Mouse (Mus musculus): ENCODE results near the gene Scd2. TPM values are rescaled to one million over a fixed set of nuclear protein-coding genes. Genes with fewer than 3 reads are reported as not detected.

The Scd2 gene
- polyA plus RNA-seq, 1 experiment: 20.5 TPM

GRCm38 (mm10) chr19:44292083-44292482 is 1.4 kb upstream of the Scd2 start:
- Histone ChIP-seq H3K36me3 (ENCODE audit: control insufficient read depth, insufficient read depth, low read length) (peaks cover 6% of the 10 kb centered on the region; the same call in 1 of the 2 replicates), H3K27me3 (ENCODE audit: control insufficient read depth, insufficient read depth, low read length) (no peaks in the 10 kb centered on the region), H3K4me1 (ENCODE audit: control insufficient read depth, insufficient read depth, insufficient read length, low read length) (peaks cover 18% of the 10 kb centered on the region; the same call in 1 of the 2 replicates), H3K4me3 (ENCODE audit: low read depth, low read length) (no peak overlapping the region), H3K27ac (ENCODE audit: insufficient read depth, low read depth, low read length) (no peak overlapping the region)
- no peak for TF ChIP-seq POLR2A (IDR thresholded peaks at IDR 0.05; ENCODE audit: low read depth, low read length)
- TF ChIP-seq CTCF (IDR thresholded peaks at IDR 0.05; ENCODE audit: extremely low read depth, insufficient read length, insufficient replicate concordance, low read depth, low read length): no peak
- WGBS: 84% methylated on average over 2 of the region's 2 CpGs

DNA sequence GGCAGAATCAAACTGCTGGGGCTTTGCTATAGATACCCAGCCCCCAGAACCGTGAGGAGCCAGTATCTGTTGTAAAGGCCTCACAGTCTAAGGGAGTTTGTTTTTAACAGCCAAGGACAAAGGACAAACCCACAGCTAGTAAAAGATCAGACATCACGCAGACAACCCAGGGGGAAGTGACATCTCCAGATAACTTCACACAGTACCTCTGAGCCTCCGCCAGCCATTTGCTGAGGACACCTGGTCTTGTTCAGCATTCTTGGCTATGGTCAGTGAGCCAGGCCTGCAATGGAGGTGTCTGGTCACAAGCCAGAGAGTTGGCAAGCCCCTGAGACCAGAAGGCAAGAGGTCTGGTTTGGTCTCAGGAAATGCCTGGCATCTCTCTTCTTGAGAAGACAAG is 991 bp upstream of the Scd2 start:
- H3K27me3 ChIP-seq (ENCODE audit: control insufficient read depth, insufficient read depth, low read length): no peaks in the 10 kb centered on the region
- H3K27ac ChIP-seq (ENCODE audit: insufficient read depth, low read depth, low read length): no peak overlapping the region
- peaks cover 19% of the 10 kb centered on the region; the same call in 1 of the 2 replicates for H3K4me1 ChIP-seq (ENCODE audit: control insufficient read depth, insufficient read depth, insufficient read length, low read length)
- 65% methylated on average over 3 of the region's 3 CpGs for WGBS
- H3K36me3 ChIP-seq (ENCODE audit: control insufficient read depth, insufficient read depth, low read length): peaks cover 6% of the 10 kb centered on the region; the same call in 1 of the 2 replicates
- no peak overlapping the region for H3K4me3 ChIP-seq (ENCODE audit: low read depth, low read length)
- TF ChIP-seq POLR2A (IDR thresholded peaks at IDR 0.05; ENCODE audit: low read depth, low read length) (no peak), CTCF (IDR thresholded peaks at IDR 0.05; ENCODE audit: extremely low read depth, insufficient read length, insufficient replicate concordance, low read depth, low read length) (no peak)

- peaks cover 27% of the 10 kb centered on the region for H3K4me1 ChIP-seq (ENCODE audit: control insufficient read depth, insufficient read depth, insufficient read length, low read length)
Measured at GRCm38 (mm10) chr19:44293769-44294551, 486 bp downstream of the Scd2 start.

DNA sequence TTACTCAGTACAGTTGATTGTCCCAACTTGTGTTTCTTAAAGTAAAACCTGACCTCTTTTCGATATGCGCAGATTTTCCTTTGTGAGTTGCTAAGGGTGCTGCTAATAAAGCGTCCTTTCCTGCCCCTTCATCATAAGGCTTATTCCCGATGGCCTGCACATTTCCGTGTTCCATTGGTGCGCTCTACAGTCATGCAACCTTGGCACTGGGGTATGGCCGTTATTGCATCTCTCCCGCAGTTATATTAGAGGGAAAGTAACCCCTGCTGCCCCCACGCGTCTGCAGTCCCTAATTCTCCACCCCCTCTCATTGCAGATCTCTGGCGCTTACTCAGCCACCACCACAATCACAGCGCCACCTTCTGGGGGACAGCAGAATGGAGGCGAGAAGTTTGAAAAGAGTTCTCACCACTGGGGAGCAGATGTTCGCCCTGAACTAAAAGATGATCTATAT is 1.1 kb downstream of the Scd2 start:
- Histone ChIP-seq H3K27ac (ENCODE audit: insufficient read depth, low read depth, low read length) (peak overlapping the region; percentile 71), H3K36me3 (ENCODE audit: control insufficient read depth, insufficient read depth, low read length) (peaks cover 19% of the 10 kb centered on the region), H3K27me3 (ENCODE audit: control insufficient read depth, insufficient read depth, low read length) (no peaks in the 10 kb centered on the region), H3K4me1 (ENCODE audit: control insufficient read depth, insufficient read depth, insufficient read length, low read length) (peaks cover 30% of the 10 kb centered on the region), H3K4me3 (ENCODE audit: low read depth, low read length) (peak overlapping the region; percentile 77)
- TF ChIP-seq CTCF (IDR thresholded peaks at IDR 0.05; ENCODE audit: extremely low read depth, insufficient read length, insufficient replicate concordance, low read depth, low read length): peak; percentile 96
- peak; percentile 33; the same call in 1 of the 2 replicates for TF ChIP-seq POLR2A (IDR thresholded peaks at IDR 0.05; ENCODE audit: low read depth, low read length)
- WGBS: 0% methylated on average over 14 of the region's 14 CpGs

More at GRCm38 (mm10) chr19:44293769-44294551, 486 bp downstream of the Scd2 start:
- WGBS: under 1% methylated on average over 30 of the region's 31 CpGs
- Histone ChIP-seq H3K27ac (ENCODE audit: insufficient read depth, low read depth, low read length) (peak overlapping the region; percentile 71), H3K27me3 (ENCODE audit: control insufficient read depth, insufficient read depth, low read length) (no peaks in the 10 kb centered on the region), H3K4me3 (ENCODE audit: low read depth, low read length) (peak overlapping the region; percentile 77), H3K36me3 (ENCODE audit: control insufficient read depth, insufficient read depth, low read length) (peaks cover 15% of the 10 kb centered on the region)
- TF ChIP-seq CTCF (IDR thresholded peaks at IDR 0.05; ENCODE audit: extremely low read depth, insufficient read length, insufficient replicate concordance, low read depth, low read length) (no peak), POLR2A (IDR thresholded peaks at IDR 0.05; ENCODE audit: low read depth, low read length) (peak; percentile 68; the same call in 1 of the 2 replicates)

DNA sequence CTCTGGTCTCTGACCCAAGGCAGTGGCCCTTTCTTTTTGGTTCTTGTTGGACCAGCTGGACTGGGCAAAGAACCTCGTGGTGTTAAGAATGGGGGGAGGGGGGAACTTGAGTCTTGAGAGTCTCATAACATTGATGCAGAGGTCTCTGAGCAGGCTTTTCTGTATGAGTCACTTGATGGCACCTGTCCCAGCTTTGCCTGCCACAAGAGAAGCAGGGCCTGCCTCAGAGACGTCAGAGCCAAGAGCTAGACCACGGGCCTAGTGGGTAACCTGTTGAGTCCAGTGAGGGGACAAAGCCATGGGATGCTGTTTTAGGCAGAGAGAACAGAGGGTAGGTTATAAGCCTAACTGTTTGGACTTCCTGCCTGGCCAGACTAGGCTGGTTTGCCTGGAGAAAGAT is 1.8 kb downstream of the Scd2 start:
- H3K4me3 ChIP-seq (ENCODE audit: low read depth, low read length): peak overlapping the region; percentile 77
- peaks cover 25% of the 10 kb centered on the region for H3K36me3 ChIP-seq (ENCODE audit: control insufficient read depth, insufficient read depth, low read length)
- 5% methylated on average over 3 of the region's 3 CpGs for WGBS
- TF ChIP-seq CTCF (IDR thresholded peaks at IDR 0.05; ENCODE audit: extremely low read depth, insufficient read length, insufficient replicate concordance, low read depth, low read length): no peak
- no peak for TF ChIP-seq POLR2A (IDR thresholded peaks at IDR 0.05; ENCODE audit: low read depth, low read length)
- H3K4me1 ChIP-seq (ENCODE audit: control insufficient read depth, insufficient read depth, insufficient read length, low read length): peaks cover 30% of the 10 kb centered on the region
- no peak overlapping the region for H3K27ac ChIP-seq (ENCODE audit: insufficient read depth, low read depth, low read length)
- H3K27me3 ChIP-seq (ENCODE audit: control insufficient read depth, insufficient read depth, low read length): no peaks in the 10 kb centered on the region

- peaks cover 30% of the 10 kb centered on the region for H3K4me1 ChIP-seq (ENCODE audit: control insufficient read depth, insufficient read depth, insufficient read length, low read length)
- H3K36me3 ChIP-seq (ENCODE audit: control insufficient read depth, insufficient read depth, low read length): peaks cover 30% of the 10 kb centered on the region
- 0 out of 2 replicates have a peak overlapping the region, but pooled peaks have one; percentile 4 for H3K27ac ChIP-seq (ENCODE audit: insufficient read depth, low read depth, low read length)
- TF ChIP-seq POLR2A (IDR thresholded peaks at IDR 0.05; ENCODE audit: low read depth, low read length) (no peak), CTCF (IDR thresholded peaks at IDR 0.05; ENCODE audit: extremely low read depth, insufficient read length, insufficient replicate concordance, low read depth, low read length) (peak; percentile 98)
- no peak overlapping the region; the same call in 1 of the 2 replicates for H3K4me3 ChIP-seq (ENCODE audit: low read depth, low read length)
- no peaks in the 10 kb centered on the region for H3K27me3 ChIP-seq (ENCODE audit: control insufficient read depth, insufficient read depth, low read length)
- 3% methylated on average over 4 of the region's 4 CpGs for WGBS
Measured at GRCm38 (mm10) chr19:44295741-44296140, 2.3 kb downstream of the Scd2 start.

DNA sequence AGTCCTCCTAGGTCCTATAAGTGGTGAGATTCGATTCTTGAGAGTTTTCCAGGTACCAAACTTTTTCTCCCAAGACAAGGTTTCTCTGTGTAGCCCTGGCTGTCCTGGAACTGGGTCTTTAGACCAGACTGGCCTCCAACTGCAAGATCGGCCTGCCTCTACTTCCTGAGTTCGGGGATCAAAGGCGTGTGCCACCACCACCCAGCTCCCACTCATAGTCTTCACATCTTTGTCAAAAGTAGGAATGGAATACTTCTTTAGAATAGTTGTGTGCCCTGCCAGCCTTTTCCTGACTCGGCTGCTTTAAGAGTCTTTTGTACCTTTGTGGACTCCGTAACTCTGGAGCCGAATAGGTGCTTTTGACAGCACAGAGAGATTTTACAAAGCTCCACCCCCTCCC is 2.7 kb downstream of the Scd2 start:
- Histone ChIP-seq H3K27me3 (ENCODE audit: control insufficient read depth, insufficient read depth, low read length) (no peaks in the 10 kb centered on the region), H3K4me1 (ENCODE audit: control insufficient read depth, insufficient read depth, insufficient read length, low read length) (peaks cover 30% of the 10 kb centered on the region), H3K27ac (ENCODE audit: insufficient read depth, low read depth, low read length) (0 out of 2 replicates have a peak overlapping the region, but pooled peaks have one; percentile 4), H3K36me3 (ENCODE audit: control insufficient read depth, insufficient read depth, low read length) (peaks cover 34% of the 10 kb centered on the region), H3K4me3 (ENCODE audit: low read depth, low read length) (peak overlapping the region; percentile 45)
- WGBS: 47% methylated on average over 7 of the region's 7 CpGs
- TF ChIP-seq CTCF (IDR thresholded peaks at IDR 0.05; ENCODE audit: extremely low read depth, insufficient read length, insufficient replicate concordance, low read depth, low read length) (no peak), POLR2A (IDR thresholded peaks at IDR 0.05; ENCODE audit: low read depth, low read length) (no peak)

Data from small intestine, adult 2 months (tissue).